Mouse (Mus musculus) CH12F3 (cell line): ENCODE measurements around the gene Naa80.
"Not testable (repeated sequence)": the region's sequence is repeated elsewhere in the genome, so short reads cannot be mapped to it uniquely, and the experiment has no call there.

Experiments used
- in situ Hi-C: fragments of 300-500 bp; cut with MboI; formaldehyde crosslinking; loops from 2 replicates; pipeline ENCODE4 v1.14.3; 2020; ENCODE audit warnings: low sequenced_read_pairs

Naa80 gene

GRCm38 (mm10) chr9:107571534-107572326 is 7.0 kb upstream of the Naa80 start:
- in situ Hi-C loops: no loop called here

- in situ Hi-C loops: no loop called here
Measured at GRCm38 (mm10) chr9:107572327-107572662, 6.4 kb upstream of the Naa80 start.

- in situ Hi-C loops: not testable (repeated sequence)
Measured at GRCm38 (mm10) chr9:107573774-107574173, 4.9 kb upstream of the Naa80 start.

GRCm38 (mm10) chr9:107575579-107576356 is 2.9 kb upstream of the Naa80 start:
- in situ Hi-C loops: no loop called here

GRCm38 (mm10) chr9:107576357-107577107 is 2.2 kb upstream of the Naa80 start, which contains the start of gene Hyal1:
Gene Hyal1 (plus strand): TSS chr9:107576927.
- in situ Hi-C loops: no loop called here

- in situ Hi-C loops: no loop called here
Measured at GRCm38 (mm10) chr9:107577871-107578270, 816 bp upstream of the Naa80 start.

- in situ Hi-C loops: no loop called here
Measured at GRCm38 (mm10) chr9:107579023-107579900, 575 bp downstream of the Naa80 start.

- in situ Hi-C loops: no loop called here
Measured at GRCm38 (mm10) chr9:107580501-107581317, 2.0 kb downstream of the Naa80 start, which contains the start of gene Hyal3. Gene Hyal3 (plus strand): TSS chr9:107580818.

GRCm38 (mm10) chr9:107581584-107581983 is 2.9 kb downstream of the Naa80 start:
- in situ Hi-C loops: no loop called here

- in situ Hi-C loops: no loop called here
Measured at GRCm38 (mm10) chr9:107582509-107583062, 3.9 kb downstream of the Naa80 start.

GRCm38 (mm10) chr9:107583174-107583573 is 4.5 kb downstream of the Naa80 start:
- in situ Hi-C loops: no loop called here

GRCm38 (mm10) chr9:107586504-107586903 is 7.8 kb downstream of the Naa80 start:
- in situ Hi-C loops: no loop called here

- in situ Hi-C loops: no loop called here
Measured at GRCm38 (mm10) chr9:107586974-107587832, 8.5 kb downstream of the Naa80 start, which contains the start of gene Ifrd2. Gene Ifrd2 (plus strand): TSS chr9:107587642.

GRCm38 (mm10) chr9:107587833-107588639 is 9.3 kb downstream of the Naa80 start:
- in situ Hi-C loops: no loop called here

GRCm38 (mm10) chr9:107590058-107590772 is 11.5 kb downstream of the Naa80 start:
- in situ Hi-C loops: no loop called here

GRCm38 (mm10) chr9:107590773-107591060 is 12.0 kb downstream of the Naa80 start:
- in situ Hi-C loops: no loop called here
